Mouse (Mus musculus) lung, adult 18-20 months (tissue): ENCODE results near the gene Rgr.
"Not testable (repeated sequence)": the region's sequence is repeated elsewhere in the genome, so short reads cannot be mapped to it uniquely, and the experiment has no call there.

ENCODE experiments used
- DNase-seq, 2 experiments: peaks; one replicate each; pipeline ENCODE4 v3.0.0; 2022; ENCODE audit warnings: mixed read lengths in 2 of 2

Rgr gene

DNA sequence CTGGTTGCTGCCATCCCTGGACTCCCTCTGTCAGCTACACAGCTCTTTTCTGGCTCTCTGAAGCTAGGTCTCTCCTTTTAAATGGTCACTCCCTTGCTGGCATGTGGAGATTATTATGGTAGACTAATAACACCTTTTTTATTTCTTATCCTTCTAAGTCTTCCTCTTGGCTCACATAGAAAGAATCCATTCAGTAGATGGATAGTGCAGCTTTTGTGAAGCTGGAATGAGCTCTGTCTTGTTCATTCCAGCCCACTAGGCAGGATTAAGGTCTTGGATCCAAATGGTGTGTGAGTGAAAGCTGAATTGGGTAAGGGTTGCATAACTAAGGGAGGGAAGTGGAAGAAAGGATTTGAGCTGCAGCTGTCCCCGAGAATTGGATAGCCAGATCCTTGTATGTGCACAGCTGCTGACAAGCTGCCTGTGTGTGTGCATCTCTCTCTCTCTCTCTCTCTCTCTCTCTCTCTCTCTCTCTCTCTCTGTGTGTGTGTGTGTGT is at the start of gene Rgr:
Gene Rgr, minus strand, starts transcription at position 51 of the 497 bp plus-strand sequence.
- DNase-seq, result no peak

GRCm38 (mm10) chr14:37097956-37098530 is 49.3 kb upstream of the Rgr start, which contains the start of gene Cdhr1:
Cdhr1 (minus strand) TSS chr14:37098347.
- DNase-seq, result no peak

DNA sequence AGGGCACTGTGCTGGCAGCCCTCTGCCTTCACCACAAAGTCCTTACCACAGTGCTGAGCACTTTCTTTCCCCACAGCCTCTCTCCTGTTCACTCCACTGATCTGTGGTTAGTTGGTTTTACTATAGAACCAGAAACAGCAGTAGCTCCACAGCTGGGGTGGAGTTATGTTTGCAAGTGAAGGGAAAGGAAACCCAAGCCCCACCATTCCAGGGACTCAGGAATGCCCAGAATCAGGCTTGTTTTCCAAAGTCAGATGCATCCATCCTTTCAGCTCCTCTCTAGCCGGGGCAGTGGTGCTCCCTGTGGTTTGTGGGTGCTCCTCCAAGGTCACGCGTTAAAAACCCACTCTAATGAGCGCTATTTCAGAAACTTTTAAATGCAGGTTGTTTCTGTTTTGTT is 46.8 kb upstream of the Rgr start:
- DNase-seq, result no peak

GRCm38 (mm10) chr14:37094436-37094835 is 45.7 kb upstream of the Rgr start:
- no peak for DNase-seq

- DNase-seq, result no peak
Observed at GRCm38 (mm10) chr14:37083755-37084154, 35.0 kb upstream of the Rgr start.

DNA sequence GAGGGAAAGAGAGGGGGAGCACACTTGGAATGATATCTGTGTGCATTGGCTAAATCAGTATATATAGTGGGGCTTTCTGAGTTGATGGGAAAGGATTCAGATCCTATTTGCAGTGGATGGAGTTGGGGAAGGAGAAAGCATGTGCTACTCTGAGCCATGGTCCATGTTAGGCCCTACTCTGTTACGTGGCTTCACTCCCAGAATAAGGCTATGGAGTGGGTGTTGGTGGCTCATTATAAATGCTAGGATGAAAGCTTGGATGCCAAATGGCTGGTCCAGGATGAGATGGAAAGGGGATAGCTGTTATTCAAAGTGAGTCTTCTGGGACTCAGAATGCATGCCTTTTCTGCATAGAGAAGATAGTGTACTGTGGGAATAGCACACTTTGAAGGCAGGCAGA is 32.0 kb upstream of the Rgr start:
- no peak for DNase-seq

DNA sequence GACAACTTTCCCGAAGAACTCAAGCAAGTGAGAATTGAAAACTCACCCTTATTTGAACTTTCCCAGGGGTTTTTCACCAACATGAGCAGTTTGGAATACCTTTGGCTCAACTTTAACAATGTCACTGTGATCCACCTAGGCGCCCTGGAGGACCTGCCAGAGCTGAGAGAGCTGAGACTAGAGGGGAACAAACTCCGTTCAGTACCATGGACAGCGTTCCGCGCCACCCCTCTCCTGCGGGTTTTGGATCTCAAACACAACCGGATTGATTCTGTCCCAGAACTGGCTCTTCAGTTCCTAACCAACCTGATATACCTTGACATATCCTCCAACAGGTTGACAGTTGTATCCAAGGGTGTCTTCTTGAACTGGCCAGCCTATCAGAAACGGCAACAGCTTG is 19.8 kb upstream of the Rgr start:
- DNase-seq, result peak in 1 of 2 experiments; percentile 8

DNA sequence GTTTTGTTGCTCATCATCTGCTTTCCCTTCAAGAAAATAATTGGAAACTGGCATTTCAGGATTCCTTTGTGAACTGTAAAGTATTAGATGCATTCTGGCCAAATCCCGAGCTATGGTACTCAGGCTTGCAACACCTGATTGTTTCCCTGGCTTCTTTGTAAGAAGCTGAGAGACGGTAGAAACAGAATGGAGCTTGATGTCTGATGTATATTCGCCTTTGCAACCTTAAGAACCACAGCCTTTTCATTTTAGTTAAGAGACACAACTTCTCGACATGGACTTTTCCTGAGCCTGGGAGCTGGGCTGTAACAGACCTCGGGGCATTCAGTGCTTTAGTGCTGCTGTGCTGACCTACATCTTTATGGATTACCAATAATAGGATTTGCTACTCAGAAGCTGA is 18.9 kb upstream of the Rgr start, which contains the start of gene Lrit2:
Gene Lrit2, plus strand, starts transcription at position 301 of the 400 bp plus-strand sequence.
- no peak for DNase-seq

DNA sequence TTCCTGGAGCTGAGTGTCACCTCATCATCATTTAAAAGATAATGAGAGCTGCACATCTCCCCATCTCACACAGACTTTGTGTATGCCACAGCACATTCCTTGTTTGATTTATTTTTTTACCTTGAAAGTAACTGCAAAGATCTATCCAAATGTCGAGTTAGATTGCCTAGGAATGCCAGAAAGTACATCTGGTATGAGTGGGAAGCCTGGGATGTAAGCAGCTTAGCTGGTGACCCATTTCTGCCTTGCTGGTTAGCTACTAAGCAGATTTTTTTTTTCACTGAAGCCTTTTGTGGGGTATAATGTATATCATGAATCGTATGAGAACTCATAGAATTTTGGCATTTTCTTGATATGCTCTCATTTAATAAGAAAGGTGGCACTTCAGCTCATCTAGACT is 17.9 kb upstream of the Rgr start:
- DNase-seq, result no peak

- DNase-seq, result no peak
Observed at GRCm38 (mm10) chr14:37064849-37065248, 16.1 kb upstream of the Rgr start.

DNA sequence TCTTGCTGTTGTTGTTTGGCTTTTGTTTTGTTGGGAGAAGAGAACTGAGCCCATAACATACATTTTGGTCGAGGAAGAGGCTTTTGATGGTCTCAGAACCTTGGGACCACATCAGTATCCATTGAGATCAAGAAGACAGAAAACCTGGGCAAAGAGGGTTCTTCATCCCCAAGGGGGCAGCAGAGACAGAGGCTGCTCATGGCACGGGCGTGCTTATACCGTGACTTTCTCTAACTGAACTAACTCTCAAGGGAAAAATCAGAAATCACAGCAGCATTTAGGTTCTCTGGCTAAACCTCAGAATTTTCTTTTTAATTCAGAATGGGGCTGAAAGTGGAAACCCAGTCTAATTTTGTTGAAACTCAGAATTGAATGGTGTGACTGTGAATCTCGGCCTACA is 14.3 kb downstream of the Rgr start:
- no peak for DNase-seq

DNA sequence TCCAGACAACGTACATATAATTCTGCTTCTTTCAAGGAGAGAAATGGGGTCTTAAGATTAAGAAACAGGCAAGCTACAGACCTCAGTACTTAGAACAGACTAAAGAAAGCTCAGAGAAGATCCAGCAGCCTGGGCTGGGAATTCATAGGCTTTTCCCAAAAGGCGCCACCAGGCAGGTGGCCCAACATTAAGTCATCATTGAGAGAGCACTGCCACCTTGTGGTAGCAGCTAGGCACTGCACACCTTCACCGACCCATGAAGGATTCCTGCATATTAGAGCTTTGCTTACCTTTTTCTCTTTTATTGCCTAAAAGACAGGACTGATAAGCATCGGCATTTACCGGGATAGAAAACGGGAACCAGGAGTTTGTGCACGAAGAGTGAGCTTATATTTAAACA is 15.5 kb downstream of the Rgr start:
- peak; percentile 52 to 67 for DNase-seq

GRCm38 (mm10) chr14:37032481-37033104 is 16.2 kb downstream of the Rgr start:
- DNase-seq, result no peak

DNA sequence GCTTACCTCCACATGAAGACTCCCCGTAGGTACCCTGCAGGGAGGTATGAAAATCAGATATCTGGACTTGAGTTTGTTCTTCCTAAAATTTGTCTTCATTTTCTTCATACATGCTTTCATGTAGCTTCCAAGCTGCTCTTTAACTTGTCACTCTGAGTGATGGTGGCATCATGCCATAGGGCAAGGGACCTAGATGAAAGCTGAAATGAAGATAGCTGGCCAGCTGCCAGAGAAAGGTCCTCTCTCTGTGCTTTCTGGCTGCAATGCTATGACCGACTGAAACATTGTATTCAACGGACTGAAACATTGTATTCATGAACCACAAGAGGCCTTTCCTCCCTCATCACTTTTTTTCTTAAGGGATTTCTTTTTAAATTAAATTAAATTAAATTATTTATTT is 20.2 kb downstream of the Rgr start:
- no peak for DNase-seq

GRCm38 (mm10) chr14:37027951-37028350 is 20.8 kb downstream of the Rgr start:
- DNase-seq, result no peak

DNA sequence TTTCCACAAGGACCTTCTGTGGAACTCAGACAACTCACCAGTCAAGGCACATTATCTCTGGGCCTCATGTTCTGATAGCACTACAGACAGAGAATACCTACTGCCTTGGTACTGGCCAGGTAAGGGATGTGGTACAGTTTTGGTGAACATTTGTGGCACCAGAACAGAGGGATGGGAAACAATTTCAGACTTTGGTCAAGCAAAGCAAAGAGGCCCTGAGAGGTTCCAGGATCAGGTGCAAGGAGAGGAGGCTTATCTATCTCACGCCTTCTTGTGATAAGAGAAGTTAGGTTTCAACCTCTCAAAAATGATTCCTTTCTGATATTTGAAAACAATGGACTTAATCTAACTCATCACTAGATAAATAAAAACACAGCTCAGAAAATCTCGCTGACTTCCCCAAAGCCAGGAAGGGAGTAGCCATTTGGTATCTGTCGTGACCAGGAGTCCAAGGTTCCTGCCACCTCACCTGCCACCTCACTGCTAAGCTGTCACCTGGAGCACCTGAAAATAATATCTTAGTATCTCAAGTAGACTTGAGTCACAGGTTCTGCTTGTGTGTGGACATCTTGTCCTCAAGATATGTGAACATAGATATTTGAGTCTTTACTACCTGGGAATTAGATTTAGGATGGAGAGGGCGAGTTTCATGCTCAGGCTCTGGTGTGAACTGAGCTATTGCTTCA is 21.4 kb downstream of the Rgr start:
- no peak for DNase-seq

GRCm38 (mm10) chr14:37015894-37016293 is 32.9 kb downstream of the Rgr start:
- no peak for DNase-seq

DNA sequence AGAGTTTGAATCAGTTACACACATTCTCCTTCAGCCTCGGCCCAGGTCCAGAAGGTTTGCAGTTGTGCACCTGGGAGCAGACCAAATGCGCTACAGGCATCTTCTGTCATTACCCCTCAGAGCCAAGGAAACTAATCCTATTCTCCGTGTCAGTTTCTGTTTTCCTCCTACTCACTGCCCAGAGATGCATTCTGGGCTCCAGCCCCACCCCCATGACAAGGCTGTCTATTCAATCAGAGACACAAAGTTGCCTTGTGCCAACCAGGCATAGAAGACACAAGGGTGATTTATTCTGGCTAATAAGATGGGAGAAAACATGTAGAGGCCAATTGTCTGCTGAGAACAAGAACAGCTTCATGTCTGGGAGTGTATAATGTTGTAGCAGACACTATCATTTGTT is 35.1 kb downstream of the Rgr start:
- no peak for DNase-seq

DNA sequence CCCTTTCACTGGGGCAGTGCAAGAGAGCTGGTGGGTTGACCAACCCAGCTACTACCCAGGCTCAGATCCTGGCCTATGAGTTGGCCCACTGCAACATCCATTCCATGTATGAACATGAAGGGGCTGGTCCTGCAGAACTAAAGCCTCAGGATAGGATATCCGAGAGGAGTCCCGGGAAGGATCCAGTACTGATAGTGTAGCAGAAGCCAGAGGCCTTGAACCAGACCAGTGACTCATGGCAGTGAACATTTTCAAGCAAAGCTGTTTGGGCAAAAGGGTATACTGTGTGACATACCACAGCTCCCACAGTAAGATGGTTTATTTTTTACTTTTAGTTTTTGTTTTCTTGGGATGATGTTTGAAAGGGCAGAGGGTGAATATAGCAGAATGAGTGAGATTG is 39.1 kb downstream of the Rgr start:
- DNase-seq, result no peak

- DNase-seq, result no peak
Observed at GRCm38 (mm10) chr14:37006489-37006888, 42.3 kb downstream of the Rgr start.

- DNase-seq, result no peak
Observed at GRCm38 (mm10) chr14:37005865-37006264, 42.9 kb downstream of the Rgr start.

DNA sequence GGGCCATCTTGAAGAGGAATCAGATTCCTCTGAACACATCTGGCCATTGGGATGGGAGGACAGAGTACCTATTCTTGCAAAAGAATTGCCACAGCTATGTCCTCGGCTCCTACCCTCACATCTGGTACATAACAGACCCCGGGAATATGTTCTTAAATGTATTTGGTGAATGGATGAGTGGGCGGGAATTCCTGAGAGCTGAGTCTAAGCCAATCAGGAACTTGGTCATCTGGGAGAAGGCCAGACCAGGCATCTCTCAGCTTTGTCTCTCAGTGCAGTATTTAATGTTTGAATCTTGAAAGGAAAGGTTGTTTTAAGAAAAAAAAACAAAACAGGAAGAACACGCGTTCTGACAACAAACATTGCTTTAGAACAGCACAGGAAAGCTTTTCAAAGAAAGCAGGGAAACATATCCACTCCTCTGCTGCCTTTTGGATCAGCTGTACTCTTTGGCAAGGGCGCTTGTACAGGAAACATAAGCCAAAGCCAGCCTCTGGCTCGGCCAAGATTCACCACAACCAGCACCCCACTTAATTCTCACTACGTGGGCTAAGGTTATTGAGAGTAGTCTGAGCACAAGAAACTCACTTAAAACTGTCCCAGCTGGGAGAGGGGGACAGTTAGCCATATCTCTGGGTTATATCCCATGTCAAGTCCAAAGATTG is 45.2 kb downstream of the Rgr start:
- DNase-seq, result no peak

GRCm38 (mm10) chr14:37002852-37003251 is 45.9 kb downstream of the Rgr start:
- no peak for DNase-seq

DNA sequence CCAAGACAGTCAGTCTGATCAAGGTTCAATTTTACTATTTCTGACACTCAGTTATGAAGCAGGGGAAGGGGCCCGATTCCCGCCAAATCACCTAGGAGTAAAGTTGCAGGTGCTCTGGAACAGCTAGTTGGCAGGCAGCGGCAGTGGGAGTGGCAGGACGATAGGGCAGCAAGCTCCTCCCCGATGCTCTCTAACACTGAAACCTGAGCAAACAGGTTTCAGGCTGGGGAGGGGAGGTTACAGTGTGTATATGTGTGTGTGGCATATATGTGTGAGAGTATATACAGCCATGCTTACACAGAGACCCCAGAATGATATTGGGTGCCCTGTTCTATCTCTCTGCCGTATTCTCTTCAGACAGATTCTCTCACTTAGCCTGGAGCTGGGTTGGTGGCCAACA is 48.0 kb downstream of the Rgr start:
- not testable (repeated sequence) for DNase-seq
